Mouse (Mus musculus) fat pad, adult 2 months (tissue): Measurements from ENCODE around the gene Esp34.

ENCODE experiments used
- DNase-seq: peaks from one replicate; pipeline ENCODE4 v3.0.0-alpha.2; 2011; ENCODE audit warnings: low read depth, low spot score; ENCODE audit errors: extremely low read depth

Gene Esp34

GRCm38 (mm10) chr17:38553892-38554291 lies at the start of gene Esp34:
TSS of gene Esp34 (plus strand) at chr17:38554192.
- no peak for DNase-seq

- no peak for DNase-seq
Measured at GRCm38 (mm10) chr17:38562527-38562926, 8.5 kb downstream of the Esp34 start.
